Mouse (Mus musculus) urinary bladder, adult 18-20 months (tissue): ENCODE results near the gene Sumo1.
A peak's percentile ranks its signal among the peaks of the same experiment; 100 is the strongest.
"Not testable (repeated sequence)": the region's sequence is repeated elsewhere in the genome, so short reads cannot be mapped to it uniquely, and the experiment has no call there.

Experiments
- DNase-seq, 2 experiments: peaks; one replicate each; pipeline ENCODE4 v3.0.0; 2022; ENCODE audit warnings: low spot score in 2 of 2, mixed read lengths in 2 of 2

The Sumo1 gene

GRCm38 (mm10) chr1:59636349-59636748 lies 34.3 kb downstream of the Sumo1 start:
- no peak for DNase-seq

GRCm38 (mm10) chr1:59633056-59633455 lies 37.6 kb downstream of the Sumo1 start:
- DNase-seq = no peak

GRCm38 (mm10) chr1:59631986-59632659 lies 38.5 kb downstream of the Sumo1 start:
- no peak for DNase-seq

GRCm38 (mm10) chr1:59630356-59630755 lies 40.3 kb downstream of the Sumo1 start:
- DNase-seq = not testable (repeated sequence)

- DNase-seq = no peak
Observed at GRCm38 (mm10) chr1:59629194-59629593, 41.4 kb downstream of the Sumo1 start.

GRCm38 (mm10) chr1:59625410-59625809 lies 45.2 kb downstream of the Sumo1 start:
- DNase-seq = no peak

GRCm38 (mm10) chr1:59623325-59624017 lies 47.2 kb downstream of the Sumo1 start:
- peak; percentile 22 to 60 for DNase-seq

GRCm38 (mm10) chr1:59619201-59619600 lies 51.4 kb downstream of the Sumo1 start:
- no peak for DNase-seq

- DNase-seq = no peak
Observed at GRCm38 (mm10) chr1:59615021-59615420, 55.6 kb downstream of the Sumo1 start.

- no peak for DNase-seq
Observed at GRCm38 (mm10) chr1:59613795-59614194, 56.8 kb downstream of the Sumo1 start.

- no peak for DNase-seq
Observed at GRCm38 (mm10) chr1:59610929-59611328, 59.7 kb downstream of the Sumo1 start.

GRCm38 (mm10) chr1:59609896-59610295 lies 60.7 kb downstream of the Sumo1 start:
- no peak for DNase-seq

- DNase-seq = no peak
Observed at GRCm38 (mm10) chr1:59609458-59609857, 61.2 kb downstream of the Sumo1 start.

- DNase-seq = no peak
Observed at GRCm38 (mm10) chr1:59608920-59609319, 61.7 kb downstream of the Sumo1 start.

- no peak for DNase-seq
Observed at GRCm38 (mm10) chr1:59608125-59608762, 62.4 kb downstream of the Sumo1 start.

GRCm38 (mm10) chr1:59607071-59607470 lies 63.6 kb downstream of the Sumo1 start:
- DNase-seq = no peak

GRCm38 (mm10) chr1:59606479-59606878 lies 64.2 kb downstream of the Sumo1 start:
- no peak for DNase-seq

GRCm38 (mm10) chr1:59603893-59604292 lies 66.7 kb downstream of the Sumo1 start:
- no peak for DNase-seq

- no peak for DNase-seq
Observed at GRCm38 (mm10) chr1:59603417-59603712, 67.3 kb downstream of the Sumo1 start.

GRCm38 (mm10) chr1:59602531-59603416 lies 67.9 kb downstream of the Sumo1 start:
- DNase-seq = no peak

GRCm38 (mm10) chr1:59595609-59596008 lies 75.0 kb downstream of the Sumo1 start:
- DNase-seq = no peak
